Mouse (Mus musculus) CH12.LX (cell line): ENCODE results near the gene St6gal1. TPM values are rescaled to one million over a fixed set of nuclear protein-coding genes. Genes with fewer than 3 reads are reported as not detected.

Experiments used
- DNase-seq: peaks from one replicate; pipeline ENCODE4 v3.0.0-alpha.2; 2013; ENCODE audit errors: extremely low read depth
- H3K27ac ChIP-seq: 2 replicates; pipeline ENCODE4 v1.5.1; 2012; ENCODE audit warnings: low read depth, mild to moderate bottlenecking, control low read depth, moderate library complexity; ENCODE audit not compliant: insufficient read depth
- H3K27me3 ChIP-seq: replicated peaks from 2 replicates; pipeline ENCODE3; 2012; ENCODE audit warnings: inconsistent platforms
- H3K36me3 ChIP-seq, 2 experiments: replicated peaks in 1 of 2; 2 replicates each; pipeline versions ENCODE3 to v1.6.1; 2012; ENCODE audit warnings: inconsistent platforms in 1 of 2, low read length in 1 of 2, mild to moderate bottlenecking in 1 of 2, mixed read lengths in 1 of 2, moderate library complexity in 1 of 2; ENCODE audit not compliant: control insufficient read depth in 1 of 2, insufficient read depth in 1 of 2
- H3K4me1 ChIP-seq, 2 experiments: 2 replicates each; pipeline ENCODE4 v1.6.1; 2012; ENCODE audit warnings: inconsistent platforms in 1 of 2, moderate library complexity in 1 of 2; ENCODE audit not compliant: insufficient read depth in 2 of 2, control insufficient read depth in 1 of 2
- H3K4me2 ChIP-seq: 2 replicates; pipeline ENCODE4 v1.6.1; 2012; ENCODE audit warnings: low read depth, mild to moderate bottlenecking, control low read depth; ENCODE audit not compliant: poor library complexity, insufficient read depth, severe bottlenecking
- H3K4me3 ChIP-seq, 3 experiments: fragments of 150-350 bp in 1 of 3; sonication (generic) in 1 of 3; replicated peaks in 1 of 3; 2 replicates each; pipeline versions ENCODE3 to v1.5.1; 2011 to 2012; ENCODE audit warnings: low read depth in 2 of 3, low read length in 2 of 3, mild to moderate bottlenecking in 2 of 3, moderate library complexity in 2 of 3, control low read depth in 1 of 3, improper control_type of control experiment in 1 of 3, inconsistent platforms in 1 of 3, mixed read lengths in 1 of 3; ENCODE audit not compliant: poor library complexity in 1 of 3
- H3K79me2 ChIP-seq: replicated peaks from 2 replicates; pipeline ENCODE4 v1.6.1; 2012; ENCODE audit warnings: mild to moderate bottlenecking, moderate library complexity; ENCODE audit not compliant: control insufficient read depth, poor library complexity, insufficient read depth, severe bottlenecking; ENCODE audit errors: extremely low read depth
- H3K9ac ChIP-seq: 2 replicates; pipeline ENCODE4 v1.6.1; 2012; ENCODE audit warnings: low read depth, mild to moderate bottlenecking, control low read depth, moderate library complexity; ENCODE audit not compliant: insufficient read depth
- H3K9me3 ChIP-seq: replicated peaks from 2 replicates; pipeline ENCODE3; 2012; ENCODE audit warnings: low read length, inconsistent platforms, mixed read lengths
- BHLHE40 ChIP-seq: IDR thresholded peaks from 2 replicates; pipeline ENCODE4 v1.6.1; 2011; ENCODE audit warnings: mild to moderate bottlenecking, low read depth, low read length, improper control_type of control experiment
- CTCF ChIP-seq, 2 experiments: IDR thresholded peaks in 1 of 2; conservative IDR thresholded peaks in 1 of 2; 2 replicates each; pipeline ENCODE4 v1.5.1; 2011 to 2012; ENCODE audit warnings: low read depth in 2 of 2, low read length in 2 of 2, improper control_type of control experiment in 1 of 2, inconsistent platforms in 1 of 2, mild to moderate bottlenecking in 1 of 2, moderate library complexity in 1 of 2
- ELF1 ChIP-seq: IDR thresholded peaks from 2 replicates; pipeline ENCODE4 v1.6.1; 2014; ENCODE audit warnings: low read depth, mild to moderate bottlenecking, inconsistent platforms, low read length, improper control_type of control experiment
- EP300 ChIP-seq: IDR thresholded peaks from 2 replicates; pipeline ENCODE4 v1.6.1; 2011; ENCODE audit warnings: low read length, improper control_type of control experiment
- IRF4 ChIP-seq: IDR thresholded peaks from 2 replicates; pipeline ENCODE4 v1.6.1; 2014; ENCODE audit warnings: low read depth, mild to moderate bottlenecking, inconsistent platforms, low read length, improper control_type of control experiment
- KAT2A ChIP-seq: IDR thresholded peaks from 2 replicates; pipeline ENCODE4 v1.6.1; 2012; ENCODE audit warnings: low read length, improper control_type of control experiment, inconsistent platforms; ENCODE audit not compliant: insufficient replicate concordance
- MAFK ChIP-seq: IDR thresholded peaks from 2 replicates; pipeline ENCODE4 v1.6.1; 2011; ENCODE audit warnings: low read length, improper control_type of control experiment; ENCODE audit not compliant: insufficient replicate concordance
- MAX ChIP-seq: IDR thresholded peaks from 2 replicates; pipeline ENCODE4 v1.6.1; 2011; ENCODE audit warnings: low read length, improper control_type of control experiment
- MXI1 ChIP-seq: IDR thresholded peaks from 2 replicates; pipeline ENCODE4 v1.6.1; 2011; ENCODE audit warnings: mild to moderate bottlenecking, low read depth, low read length, improper control_type of control experiment
- NRF1 ChIP-seq: IDR thresholded peaks from 2 replicates; pipeline ENCODE4 v1.6.1; 2014; ENCODE audit warnings: low read depth, mild to moderate bottlenecking, inconsistent platforms, low read length, improper control_type of control experiment, moderate library complexity
- POLR2AphosphoS2 ChIP-seq: IDR thresholded peaks from 2 replicates; pipeline ENCODE4 v1.6.1; 2011; ENCODE audit warnings: low read depth, low read length, improper control_type of control experiment
- RAD21 ChIP-seq: IDR thresholded peaks from 2 replicates; pipeline ENCODE4 v1.6.1; 2011; ENCODE audit warnings: low read depth, mild to moderate bottlenecking, low read length, improper control_type of control experiment, moderate library complexity
- SIN3A ChIP-seq: IDR thresholded peaks from 2 replicates; pipeline ENCODE4 v1.6.1; 2012; ENCODE audit warnings: low read length, improper control_type of control experiment, inconsistent platforms
- SMC3 ChIP-seq: IDR thresholded peaks from 2 replicates; pipeline ENCODE4 v1.6.1; 2011; ENCODE audit warnings: low read depth, low read length, improper control_type of control experiment
- UBTF ChIP-seq: IDR thresholded peaks from 2 replicates; pipeline ENCODE4 v1.6.1; 2012; ENCODE audit warnings: low read depth, mild to moderate bottlenecking, inconsistent platforms, low read length, improper control_type of control experiment, moderate library complexity
- USF1 ChIP-seq: IDR thresholded peaks from 2 replicates; pipeline ENCODE4 v1.6.1; 2014; ENCODE audit warnings: low read depth, mild to moderate bottlenecking, inconsistent platforms, low read length, improper control_type of control experiment
- USF2 ChIP-seq: conservative IDR thresholded peaks from 2 replicates; pipeline ENCODE4 v1.6.1; 2011; ENCODE audit warnings: low read depth, low read length, improper control_type of control experiment
- ZC3H11A ChIP-seq: IDR thresholded peaks from 2 replicates; pipeline ENCODE4 v1.6.1; 2012; ENCODE audit warnings: low read depth, mild to moderate bottlenecking, inconsistent platforms, low read length, improper control_type of control experiment
- ZKSCAN1 ChIP-seq: IDR thresholded peaks from 2 replicates; pipeline ENCODE4 v1.6.1; 2012; ENCODE audit warnings: low read depth, inconsistent platforms, low read length, improper control_type of control experiment, borderline replicate concordance
- dilution Hi-C: fragments of 300-500 bp; cut with MboI; formaldehyde crosslinking; loops from 2 replicates; pipeline ENCODE4 v1.14.3; 2020; ENCODE audit warnings: low sequenced_read_pairs; ENCODE audit not compliant: extremely low pct_unique_long_range_greater_than_20kb, extremely low pct_ligation_motif_present
- in situ Hi-C: fragments of 300-500 bp; cut with MboI; formaldehyde crosslinking; loops from 3 replicates; pipeline ENCODE4 v1.14.3; 2019; ENCODE audit warnings: low sequenced_read_pairs, low pct_ligation_motif_present, low pct_unique_long_range_greater_than_20kb, mixed read lengths
- polyA plus RNA-seq: library from polyadenylated mRNA; unstranded; fragments of >175 nt; gene quantifications from 2 replicates; pipeline ENCODE4 v1.2.1, GENCODE M21; 2012; ENCODE audit warnings: low read depth; ENCODE audit not compliant: insufficient read length
- total RNA-seq, 2 experiments: library from RNA; depleted of rRNA; stranded (reverse); fragments of 300-350 nt in 1 of 2; fragments of >200 nt in 1 of 2; gene quantifications; 2 replicates each; pipeline ENCODE4 v1.2.3; 2012 to 2014

Gene St6gal1
- total and polyA plus RNA-seq, 3 experiments = 64.5 to 168 (median 67.8) TPM

- Histone ChIP-seq H3K79me2 (no peaks in the 10 kb centered on the region), H3K36me3 (peaks cover 0 to 32% of the 10 kb centered on the region in 2 experiments), H3K27ac (no peak overlapping the region), H3K4me2 (no peak overlapping the region), H3K9ac (no peak overlapping the region), H3K4me1 (peaks cover 22 to 76% of the 10 kb centered on the region in 2 experiments), H3K9me3 (no peaks in the 10 kb centered on the region), H3K4me3 (no peak overlapping the region), H3K27me3 (no peaks in the 10 kb centered on the region)
- dilution Hi-C loops (no loop called here), in situ Hi-C loops (no loop called here)
- no peak for DNase-seq
- peak; percentile 59; the same call in 1 of the 2 replicates for TF ChIP-seq BHLHE40
- 0 out of 2 replicates have a peak, but pooled peaks have one; percentile 31 for TF ChIP-seq EP300
- no peak for TF ChIP-seq UBTF
These were observed 10.7 kb downstream of the St6gal1 start for GRCm38 (mm10) chr16:23235173-23235694.

GRCm38 (mm10) chr16:23239583-23239982 lies 15.0 kb downstream of the St6gal1 start:
- no peaks in the 10 kb centered on the region for H3K27me3 ChIP-seq
- H3K36me3 ChIP-seq = peaks cover 0 to 47% of the 10 kb centered on the region in 2 experiments
- DNase-seq = no peak
- no peaks in the 10 kb centered on the region for H3K79me2 ChIP-seq
- TF ChIP-seq USF2 (no peak), ZC3H11A (no peak), MAX (no peak), USF1 (no peak), KAT2A (no peak), MXI1 (no peak), SIN3A (no peak), NRF1 (no peak), ZKSCAN1 (no peak), IRF4 (no peak), POLR2AphosphoS2 (no peak), SMC3 (no peak), MAFK (no peak), ELF1 (no peak), CTCF (conservative IDR thresholded peaks at IDR 0.05 in 1 of 2, IDR thresholded peaks at IDR 0.05 in 1 of 2; ENCODE audit: low read depth in 2 of 2, low read length in 2 of 2) (no peak), RAD21 (no peak)
- H3K27ac ChIP-seq = no peak overlapping the region
- peaks cover 15 to 44% of the 10 kb centered on the region in 2 experiments for H3K4me1 ChIP-seq
- no peak overlapping the region for H3K4me2 ChIP-seq
- no peaks in the 10 kb centered on the region for H3K9me3 ChIP-seq
- H3K9ac ChIP-seq = no peak overlapping the region
- dilution Hi-C loops (no loop called here), in situ Hi-C loops (no loop called here)
- no peak overlapping the region for H3K4me3 ChIP-seq
